Mouse (Mus musculus): ENCODE measurements around the gene Iqgap3. TPM values are rescaled to one million over a fixed set of nuclear protein-coding genes. Genes with fewer than 3 reads are reported as not detected.

Iqgap3 gene
- polyA plus RNA-seq, 1 experiment: 0.11 TPM

DNA sequence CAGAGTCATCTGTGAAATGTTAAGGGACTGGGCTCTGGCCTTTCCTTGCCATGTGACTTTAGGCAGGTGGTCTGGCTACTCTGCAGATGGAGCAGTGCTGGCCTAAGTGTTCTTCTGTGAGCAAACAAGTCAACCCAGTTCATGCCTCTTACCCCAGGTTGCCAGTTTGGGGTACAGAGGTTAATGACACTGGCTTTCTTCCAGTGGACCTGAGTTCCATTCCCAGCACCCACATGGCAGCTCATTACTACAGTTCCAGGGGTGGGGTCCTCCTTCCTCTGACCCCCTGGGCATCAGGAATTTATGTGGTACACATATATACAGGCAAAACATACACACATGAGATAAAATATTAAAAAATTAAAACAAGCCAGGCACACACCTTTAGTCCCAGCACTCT is 75.0 kb downstream of the Iqgap3 start:
- no peak overlapping the region for H3K27ac ChIP-seq (ENCODE audit: insufficient read depth, low read length)
- no peak for TF ChIP-seq CTCF (IDR thresholded peaks at IDR 0.05; ENCODE audit: borderline replicate concordance, insufficient read depth, low read depth, low read length)
- no peak for TF ChIP-seq POLR2A (IDR thresholded peaks at IDR 0.05; ENCODE audit: borderline replicate concordance, insufficient read depth, low read length)
- H3K27me3 ChIP-seq (ENCODE audit: control insufficient read depth, insufficient read depth, low read length): no peaks in the 10 kb centered on the region
- DNase-seq: peak in 1 of 2 experiments; percentile 22
- H3K4me3 ChIP-seq (replicated peaks; ENCODE audit: insufficient read depth, low read depth, low read length): no peak overlapping the region
- H3K4me1 ChIP-seq (ENCODE audit: control insufficient read depth, insufficient read depth, low read length): peaks cover 75% of the 10 kb centered on the region

DNA sequence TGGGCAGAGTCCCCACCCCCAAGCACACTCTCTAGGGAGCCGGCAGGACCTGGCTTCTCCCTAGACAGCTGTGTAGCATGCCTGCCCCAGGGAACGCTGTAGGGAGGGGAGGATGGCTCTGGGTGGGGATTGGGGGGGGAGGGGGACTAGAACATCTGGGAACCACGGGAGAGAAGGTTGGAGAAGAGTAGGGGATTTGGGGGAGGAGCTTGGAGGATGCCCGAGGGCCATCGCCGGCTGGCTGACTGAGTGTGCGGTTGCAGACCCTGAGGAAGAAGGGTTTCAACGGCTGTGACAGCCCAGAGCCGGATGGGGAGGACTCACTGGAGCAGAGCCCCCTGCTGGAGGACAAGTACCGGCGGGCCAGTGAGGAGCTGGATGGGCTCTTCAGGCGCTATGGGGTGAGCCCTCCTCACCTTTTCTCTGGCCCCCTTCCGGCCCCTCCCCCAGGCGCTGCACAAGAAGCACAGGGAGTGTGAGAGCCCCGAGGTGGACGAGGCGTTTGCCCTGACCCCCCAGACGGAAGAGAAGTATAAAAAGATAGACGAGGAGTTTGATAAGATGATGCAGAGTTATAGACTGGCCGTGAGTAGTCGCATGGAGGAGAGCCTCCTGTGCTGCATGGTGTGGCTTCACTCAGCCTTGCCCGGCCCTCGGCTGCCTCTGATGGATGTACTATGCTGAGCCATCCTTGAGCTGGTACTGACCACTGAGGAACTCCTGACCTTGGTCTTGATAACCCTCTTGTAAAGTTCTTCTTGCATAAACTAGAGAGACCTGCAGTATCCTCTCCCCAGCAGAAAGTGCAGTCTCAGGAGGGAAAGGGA is 76.2 kb downstream of the Iqgap3 start:
- Histone ChIP-seq H3K27ac (ENCODE audit: insufficient read depth, low read length) (no peak overlapping the region), H3K4me3 (replicated peaks; ENCODE audit: insufficient read depth, low read depth, low read length) (no peak overlapping the region), H3K4me1 (ENCODE audit: control insufficient read depth, insufficient read depth, low read length) (peaks cover 75% of the 10 kb centered on the region), H3K27me3 (ENCODE audit: control insufficient read depth, insufficient read depth, low read length) (no peaks in the 10 kb centered on the region)
- TF ChIP-seq CTCF (IDR thresholded peaks at IDR 0.05; ENCODE audit: borderline replicate concordance, insufficient read depth, low read depth, low read length): peak; percentile 31; the same call in 1 of the 2 replicates
- TF ChIP-seq POLR2A (IDR thresholded peaks at IDR 0.05; ENCODE audit: borderline replicate concordance, insufficient read depth, low read length): no peak
- DNase-seq: peak in 1 of 2 experiments; percentile 54
- WGBS: 24% methylated on average over 23 of the region's 23 CpGs

DNA sequence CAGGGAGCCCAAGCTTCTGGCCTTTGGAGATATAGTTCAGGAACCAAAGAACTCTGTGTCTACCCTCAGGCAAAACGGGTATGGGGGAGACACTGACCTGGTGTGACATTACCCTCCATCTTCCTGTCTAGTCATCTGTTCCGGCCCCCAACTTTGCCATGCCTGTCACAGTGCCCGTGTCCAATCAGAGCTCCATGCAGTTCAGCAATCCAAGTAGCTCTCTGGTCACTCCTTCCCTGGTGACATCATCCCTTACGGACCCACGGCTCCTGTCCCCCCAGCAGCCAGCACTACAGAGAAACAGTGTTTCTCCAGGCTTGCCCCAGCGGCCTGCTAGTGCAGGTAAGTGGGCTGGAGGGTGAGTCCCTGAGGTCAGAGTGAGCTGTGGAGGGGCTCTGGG is 77.2 kb downstream of the Iqgap3 start:
- no peaks in the 10 kb centered on the region for H3K27me3 ChIP-seq (ENCODE audit: control insufficient read depth, insufficient read depth, low read length)
- 60% methylated on average over 6 of the region's 6 CpGs for WGBS
- TF ChIP-seq POLR2A (IDR thresholded peaks at IDR 0.05; ENCODE audit: borderline replicate concordance, insufficient read depth, low read length) (no peak), CTCF (IDR thresholded peaks at IDR 0.05; ENCODE audit: borderline replicate concordance, insufficient read depth, low read depth, low read length) (no peak)
- H3K4me1 ChIP-seq (ENCODE audit: control insufficient read depth, insufficient read depth, low read length): peaks cover 72% of the 10 kb centered on the region
- no peak overlapping the region for H3K27ac ChIP-seq (ENCODE audit: insufficient read depth, low read length)
- no peak overlapping the region for H3K4me3 ChIP-seq (replicated peaks; ENCODE audit: insufficient read depth, low read depth, low read length)
- no peak for DNase-seq

DNA sequence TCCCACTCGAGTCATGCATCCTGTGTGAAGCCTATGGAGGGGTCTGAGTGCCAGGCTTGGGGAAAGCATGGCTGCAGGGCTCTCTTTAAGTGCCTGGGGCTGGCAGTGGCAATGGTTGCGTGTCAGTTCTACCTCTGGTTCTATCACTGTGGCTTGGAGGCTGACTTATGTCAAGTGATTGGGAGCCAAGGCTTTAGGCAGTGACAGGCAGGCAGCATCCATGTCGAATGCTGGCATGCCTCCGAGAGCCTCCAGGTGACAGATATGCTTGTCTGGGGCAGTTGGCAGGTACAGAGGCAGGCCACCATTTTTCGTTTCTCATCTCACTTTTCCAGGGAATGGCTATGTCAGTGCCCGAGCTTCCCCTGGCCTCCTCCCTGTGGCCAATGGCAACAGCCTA is 79.1 kb downstream of the Iqgap3 start:
- TF ChIP-seq POLR2A (IDR thresholded peaks at IDR 0.05; ENCODE audit: borderline replicate concordance, insufficient read depth, low read length) (no peak), CTCF (IDR thresholded peaks at IDR 0.05; ENCODE audit: borderline replicate concordance, insufficient read depth, low read depth, low read length) (no peak)
- peak overlapping the region; percentile 37 for H3K27ac ChIP-seq (ENCODE audit: insufficient read depth, low read length)
- DNase-seq: peak; percentile 53 to 57
- peaks cover 71% of the 10 kb centered on the region for H3K4me1 ChIP-seq (ENCODE audit: control insufficient read depth, insufficient read depth, low read length)
- 17% methylated on average over 6 of the region's 6 CpGs for WGBS
- H3K27me3 ChIP-seq (ENCODE audit: control insufficient read depth, insufficient read depth, low read length): no peaks in the 10 kb centered on the region
- no peak overlapping the region for H3K4me3 ChIP-seq (replicated peaks; ENCODE audit: insufficient read depth, low read depth, low read length)

DNA sequence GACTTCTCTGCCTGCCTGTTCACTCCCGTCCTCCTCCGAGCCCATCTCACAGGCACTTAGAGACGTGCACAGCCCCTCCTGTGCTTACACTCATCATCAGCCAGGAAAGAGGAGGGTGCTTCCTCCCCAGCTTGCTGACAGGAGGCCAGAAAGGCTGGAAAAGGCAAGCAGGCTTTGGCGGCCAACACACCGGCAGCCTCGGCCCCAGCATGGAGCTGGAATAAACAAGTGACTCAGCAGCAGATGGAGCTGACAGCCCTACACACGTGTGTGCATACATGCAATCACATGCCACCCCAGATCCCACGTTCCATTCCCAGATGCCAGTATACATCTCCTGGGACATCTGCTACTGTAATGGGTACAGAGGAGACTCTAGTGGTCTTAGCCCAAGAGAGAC is 80.5 kb downstream of the Iqgap3 start:
- Histone ChIP-seq H3K27me3 (ENCODE audit: control insufficient read depth, insufficient read depth, low read length) (no peaks in the 10 kb centered on the region), H3K4me1 (ENCODE audit: control insufficient read depth, insufficient read depth, low read length) (peaks cover 68% of the 10 kb centered on the region), H3K27ac (ENCODE audit: insufficient read depth, low read length) (peak overlapping the region; percentile 78), H3K4me3 (replicated peaks; ENCODE audit: insufficient read depth, low read depth, low read length) (no peak overlapping the region)
- TF ChIP-seq POLR2A (IDR thresholded peaks at IDR 0.05; ENCODE audit: borderline replicate concordance, insufficient read depth, low read length) (peak; percentile 16; the same call in 1 of the 2 replicates), CTCF (IDR thresholded peaks at IDR 0.05; ENCODE audit: borderline replicate concordance, insufficient read depth, low read depth, low read length) (no peak)
- DNase-seq: peak; percentile 90 to 96
- WGBS: 2% methylated on average over 8 of the region's 8 CpGs

DNA sequence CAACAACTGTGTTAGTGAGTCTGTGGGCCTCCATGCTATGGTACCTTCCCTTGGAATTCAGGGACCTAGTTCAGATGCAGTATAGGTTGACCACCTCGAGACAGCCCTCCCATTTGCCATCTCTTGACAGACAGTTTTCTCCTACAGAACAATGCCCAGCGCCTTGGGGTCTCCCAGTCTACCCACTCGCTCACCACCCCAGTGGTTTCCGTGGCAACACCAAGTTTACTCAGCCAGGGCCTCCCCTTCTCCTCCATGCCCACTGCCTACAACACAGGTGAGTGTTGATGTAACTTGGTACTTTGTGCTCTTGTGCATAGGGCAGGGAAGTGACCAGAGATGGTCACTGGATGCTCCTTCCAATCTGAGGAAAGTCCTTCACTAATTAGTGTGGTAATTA is 81.0 kb downstream of the Iqgap3 start:
- no peak overlapping the region for H3K4me3 ChIP-seq (replicated peaks; ENCODE audit: insufficient read depth, low read depth, low read length)
- no peak for TF ChIP-seq POLR2A (IDR thresholded peaks at IDR 0.05; ENCODE audit: borderline replicate concordance, insufficient read depth, low read length)
- no peak for TF ChIP-seq CTCF (IDR thresholded peaks at IDR 0.05; ENCODE audit: borderline replicate concordance, insufficient read depth, low read depth, low read length)
- no peaks in the 10 kb centered on the region for H3K27me3 ChIP-seq (ENCODE audit: control insufficient read depth, insufficient read depth, low read length)
- H3K4me1 ChIP-seq (ENCODE audit: control insufficient read depth, insufficient read depth, low read length): peaks cover 64% of the 10 kb centered on the region
- WGBS: 66% methylated on average over 4 of the region's 4 CpGs
- no peak for DNase-seq
- H3K27ac ChIP-seq (ENCODE audit: insufficient read depth, low read length): peak overlapping the region; percentile 78

DNA sequence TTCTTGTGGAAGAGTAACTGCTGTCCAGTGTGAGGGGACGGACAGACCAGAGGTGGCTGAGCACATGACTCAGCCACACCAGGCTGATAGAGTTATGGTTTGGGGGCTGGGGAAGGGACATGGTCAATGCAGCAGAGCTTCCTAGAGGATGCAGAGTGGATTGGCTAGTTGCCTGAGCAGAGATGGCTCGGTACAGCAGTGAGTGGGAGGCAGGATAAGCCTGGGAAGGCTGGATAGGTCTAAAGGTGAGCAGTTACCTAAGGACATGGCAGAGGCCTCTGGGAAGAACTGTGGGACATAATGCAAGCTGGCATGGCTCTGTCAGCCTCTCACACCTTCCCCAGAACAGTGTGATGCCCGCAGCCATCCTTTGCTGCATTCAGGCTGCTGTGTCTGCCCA is 82.1 kb downstream of the Iqgap3 start:
- peaks cover 56% of the 10 kb centered on the region for H3K4me1 ChIP-seq (ENCODE audit: control insufficient read depth, insufficient read depth, low read length)
- H3K4me3 ChIP-seq (replicated peaks; ENCODE audit: insufficient read depth, low read depth, low read length): no peak overlapping the region
- H3K27ac ChIP-seq (ENCODE audit: insufficient read depth, low read length): peak overlapping the region; percentile 26; the same call in 1 of the 2 replicates
- TF ChIP-seq CTCF (IDR thresholded peaks at IDR 0.05; ENCODE audit: borderline replicate concordance, insufficient read depth, low read depth, low read length) (no peak), POLR2A (IDR thresholded peaks at IDR 0.05; ENCODE audit: borderline replicate concordance, insufficient read depth, low read length) (no peak)
- WGBS: 31% methylated on average over 3 of the region's 3 CpGs
- peak in 1 of 2 experiments; percentile 36 for DNase-seq
- H3K27me3 ChIP-seq (ENCODE audit: control insufficient read depth, insufficient read depth, low read length): no peaks in the 10 kb centered on the region

DNA sequence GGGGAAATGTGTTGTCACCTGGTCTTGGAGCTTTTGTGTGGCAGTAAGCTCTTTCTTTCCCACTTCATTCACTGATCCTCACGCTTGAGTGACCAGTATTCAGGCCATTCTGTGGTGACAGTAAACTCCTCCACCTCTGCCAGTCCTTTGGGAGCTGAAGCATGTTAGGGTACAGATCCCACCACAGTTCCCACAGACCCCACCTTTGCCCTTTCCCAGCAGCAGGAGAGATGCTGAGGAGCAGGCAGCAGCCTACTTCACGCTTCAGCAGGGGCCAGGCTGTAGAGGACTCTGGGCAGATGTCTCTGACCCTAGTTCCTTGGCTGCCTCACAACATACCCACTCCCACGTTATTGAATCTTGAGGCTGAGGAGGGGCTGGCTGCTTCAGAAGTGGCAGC is 82.5 kb downstream of the Iqgap3 start:
- peak overlapping the region; percentile 26 for H3K27ac ChIP-seq (ENCODE audit: insufficient read depth, low read length)
- no peak for DNase-seq
- no peak overlapping the region for H3K4me3 ChIP-seq (replicated peaks; ENCODE audit: insufficient read depth, low read depth, low read length)
- H3K27me3 ChIP-seq (ENCODE audit: control insufficient read depth, insufficient read depth, low read length): no peaks in the 10 kb centered on the region
- TF ChIP-seq POLR2A (IDR thresholded peaks at IDR 0.05; ENCODE audit: borderline replicate concordance, insufficient read depth, low read length) (no peak), CTCF (IDR thresholded peaks at IDR 0.05; ENCODE audit: borderline replicate concordance, insufficient read depth, low read depth, low read length) (no peak)
- 47% methylated on average over 3 of the region's 3 CpGs for WGBS
- H3K4me1 ChIP-seq (ENCODE audit: control insufficient read depth, insufficient read depth, low read length): peaks cover 53% of the 10 kb centered on the region

All from cerebellum, adult 2 months (tissue).